10 mouse cellular contexts compared by ENCODE assay signal in genomic region chr9:120769679-120770078, GRCm38 (mm10).
DNase-seq lines count a peak whose midpoint lies in the region; ATAC-seq and TF ChIP-seq lines count a peak whose summit lies in the region.
"Had no signal": no experiment of that assay in that cellular context is flagged by ENCODE, and none has a peak within 500 bp of the region (broad histone marks: within the 10 kb centered on the region; RNA-seq: fewer than 3 reads in every experiment).

No protein-coding gene starts in this region.

- TF ChIP-seq EP300 in liver, postnatal 0 days (IDR thresholded peaks at IDR 0.05; ENCODE audit: low read depth), result no peak

- H3K4me3 ChIP-seq in kidney, postnatal 0 days (replicated peaks; ENCODE audit: low read depth, low read length), result no peak overlapping the region
- no peak overlapping the region for H3K4me3 ChIP-seq in kidney, embryonic 14.5 days (ENCODE audit: low read length)
- no peak overlapping the region for H3K4me3 ChIP-seq in intestine, embryonic 15.5 days (replicated peaks)
- no peak overlapping the region for H3K4me3 ChIP-seq in stomach, embryonic 16.5 days (replicated peaks; ENCODE audit: low read length)
- H3K4me3 ChIP-seq in liver, postnatal 0 days (ENCODE audit: low read depth, low read length), result no peak overlapping the region

- no peak overlapping the region for H3K9ac ChIP-seq in kidney, postnatal 0 days (ENCODE audit: low read depth, low read length)
- H3K9ac ChIP-seq in kidney, embryonic 14.5 days (ENCODE audit: low read depth, low read length), result no peak overlapping the region
- no peak overlapping the region for H3K9ac ChIP-seq in intestine, embryonic 15.5 days
- 0 out of 2 replicates have a peak overlapping the region, but pooled peaks have one; percentile 21 for H3K9ac ChIP-seq in stomach, embryonic 16.5 days (ENCODE audit: low read length)
- no peak overlapping the region for H3K9ac ChIP-seq in liver, postnatal 0 days (replicated peaks)

- TF ChIP-seq CTCF in kidney, postnatal 0 days (IDR thresholded peaks at IDR 0.05; ENCODE audit: low read depth), result no peak
- no peak for TF ChIP-seq CTCF in liver, postnatal 0 days (IDR thresholded peaks at IDR 0.05; ENCODE audit: low read depth)

- DNase-seq in kidney, postnatal 0 days (ENCODE audit: low spot score), result peak; percentile 61
- peak; percentile 53 for DNase-seq in embryo, embryonic 10.5 days (ENCODE audit: low spot score)
- DNase-seq in thymus, adult 18-20 months, result no peak
- DNase-seq in liver, postnatal 0 days, result no peak
- DNase-seq: cerebellum, adult 2 months; kidney, adult 18-20 months; retina, postnatal 1 day had no signal

- no peak for ATAC-seq in kidney, postnatal 0 days (replicated peaks; ENCODE audit: low FRiP score, low read depth)
- no peak for ATAC-seq in kidney, embryonic 14.5 days (ENCODE audit: low FRiP score, low TSS enrichment)
- ATAC-seq in intestine, embryonic 15.5 days, result no peak
- no peak for ATAC-seq in stomach, embryonic 16.5 days (ENCODE audit: insufficient read depth, low FRiP score)
- ATAC-seq in liver, postnatal 0 days, result no peak

- H3K36me3 ChIP-seq in kidney, postnatal 0 days (ENCODE audit: insufficient read depth, low read length), result no peaks in the 10 kb centered on the region
- H3K36me3 ChIP-seq in kidney, embryonic 14.5 days (ENCODE audit: control insufficient read depth, insufficient read depth, low read length), result no peaks in the 10 kb centered on the region
- H3K36me3 ChIP-seq in intestine, embryonic 15.5 days, result no peaks in the 10 kb centered on the region
- no peaks in the 10 kb centered on the region for H3K36me3 ChIP-seq in stomach, embryonic 16.5 days (ENCODE audit: control insufficient read depth, insufficient read depth, low read length)
- H3K36me3 ChIP-seq in liver, postnatal 0 days (replicated peaks; ENCODE audit: insufficient read depth, low read length), result no peaks in the 10 kb centered on the region

- no peaks in the 10 kb centered on the region for H3K27me3 ChIP-seq in kidney, postnatal 0 days (ENCODE audit: insufficient read depth, low read length)
- H3K27me3 ChIP-seq in kidney, embryonic 14.5 days (ENCODE audit: control insufficient read depth, insufficient read depth, low read length), result no peaks in the 10 kb centered on the region
- H3K27me3 ChIP-seq in intestine, embryonic 15.5 days (replicated peaks), result no peaks in the 10 kb centered on the region
- no peaks in the 10 kb centered on the region for H3K27me3 ChIP-seq in stomach, embryonic 16.5 days (ENCODE audit: control insufficient read depth, insufficient read depth, low read length)
- no peaks in the 10 kb centered on the region for H3K27me3 ChIP-seq in liver, postnatal 0 days (ENCODE audit: insufficient read depth, low read length)

- H3K27ac ChIP-seq in kidney, postnatal 0 days, result no peak overlapping the region
- H3K27ac ChIP-seq in kidney, embryonic 14.5 days (ENCODE audit: low read depth, low read length), result no peak overlapping the region
- H3K27ac ChIP-seq in intestine, embryonic 15.5 days, result 0 out of 2 replicates have a peak overlapping the region, but pooled peaks have one; percentile 11
- H3K27ac ChIP-seq in stomach, embryonic 16.5 days (ENCODE audit: low read length), result peak overlapping the region; percentile 72
- no peak overlapping the region for H3K27ac ChIP-seq in liver, postnatal 0 days (ENCODE audit: low read depth)

- H3K9me3 ChIP-seq in kidney, postnatal 0 days (replicated peaks; ENCODE audit: low read length), result no peaks in the 10 kb centered on the region
- H3K9me3 ChIP-seq in kidney, embryonic 14.5 days (ENCODE audit: control insufficient read depth, low read length), result no peaks in the 10 kb centered on the region
- H3K9me3 ChIP-seq in intestine, embryonic 15.5 days, result no peaks in the 10 kb centered on the region
- H3K9me3 ChIP-seq in stomach, embryonic 16.5 days (replicated peaks; ENCODE audit: control insufficient read depth, low read length), result no peaks in the 10 kb centered on the region
- no peaks in the 10 kb centered on the region for H3K9me3 ChIP-seq in liver, postnatal 0 days (ENCODE audit: low read length)

- peaks cover 11% of the 10 kb centered on the region for H3K4me1 ChIP-seq in kidney, postnatal 0 days (replicated peaks; ENCODE audit: insufficient read depth, low read length)
- H3K4me1 ChIP-seq in kidney, embryonic 14.5 days (ENCODE audit: control insufficient read depth, insufficient read depth, low read length), result peaks cover 30% of the 10 kb centered on the region
- H3K4me1 ChIP-seq in intestine, embryonic 15.5 days (replicated peaks), result peaks cover 41% of the 10 kb centered on the region
- H3K4me1 ChIP-seq in stomach, embryonic 16.5 days (ENCODE audit: control insufficient read depth, insufficient read depth, low read length), result peaks cover 47% of the 10 kb centered on the region
- H3K4me1 ChIP-seq in liver, postnatal 0 days (ENCODE audit: insufficient read depth), result peaks cover 15% of the 10 kb centered on the region

- H3K4me2 ChIP-seq in kidney, postnatal 0 days (ENCODE audit: low read length), result no peak overlapping the region
- no peak overlapping the region for H3K4me2 ChIP-seq in kidney, embryonic 14.5 days (replicated peaks; ENCODE audit: low read depth, low read length)
- H3K4me2 ChIP-seq in intestine, embryonic 15.5 days (replicated peaks), result no peak overlapping the region
- H3K4me2 ChIP-seq in stomach, embryonic 16.5 days (ENCODE audit: low read depth, low read length), result no peak overlapping the region
- no peak overlapping the region for H3K4me2 ChIP-seq in liver, postnatal 0 days (ENCODE audit: low read depth, low read length)

- WGBS in kidney, postnatal 0 days, result 39% methylated on average over 7 of the region's 7 CpGs
- WGBS in kidney, embryonic 14.5 days, result 16% methylated on average over 7 of the region's 7 CpGs
- WGBS in intestine, embryonic 15.5 days, result 29% methylated on average over 7 of the region's 7 CpGs
- 31% methylated on average over 7 of the region's 7 CpGs for WGBS in stomach, embryonic 16.5 days
- 51% methylated on average over 7 of the region's 7 CpGs for WGBS in liver, postnatal 0 days (ENCODE audit: insufficient replicate concordance)

Comparison
In these comparisons a context has a peak if more than half of its experiments do, and no peak if none do; other contexts are left out.
1. DNase-seq: peak in kidney, postnatal 0 days (single experiment) and embryo, embryonic 10.5 days (single experiment); none in thymus, adult 18-20 months (0 of 2) and liver, postnatal 0 days (single experiment).
2. H3K27ac ChIP-seq: peak in intestine, embryonic 15.5 days (single experiment) and stomach, embryonic 16.5 days (single experiment); none in kidney, postnatal 0 days (single experiment), kidney, embryonic 14.5 days (single experiment) and liver, postnatal 0 days (single experiment).